Mouse (Mus musculus) liver, embryonic 15.5 days (tissue): ENCODE measurements around the gene Zfp113. TPM values are rescaled to one million over a fixed set of nuclear protein-coding genes. Genes with fewer than 3 reads are reported as not detected.

ENCODE experiments used
- ATAC-seq: fragments of 200-750 bp; cut with Nextera tagmentation; 2 replicates; pipeline ENCODE4 v1.8.0; 2017; ENCODE audit warnings: moderate number of reproducible peaks, mild to moderate bottlenecking, moderate library complexity; ENCODE audit not compliant: insufficient read depth
- H3K27ac ChIP-seq: fragments of 300-500 bp; sonication (generic); replicated peaks from 2 replicates; pipeline ENCODE4 v1.5.1; 2015; ENCODE audit warnings: mild to moderate bottlenecking, inconsistent platforms
- H3K27me3 ChIP-seq: fragments of 300-500 bp; sonication (generic); 2 replicates; pipeline ENCODE4 v1.6.1; 2015; ENCODE audit warnings: mild to moderate bottlenecking, inconsistent platforms
- H3K36me3 ChIP-seq: fragments of 300-500 bp; sonication (generic); replicated peaks from 2 replicates; pipeline ENCODE4 v1.6.1; 2015; ENCODE audit warnings: moderate library complexity, mild to moderate bottlenecking, inconsistent platforms
- H3K4me1 ChIP-seq: fragments of 300-500 bp; sonication (generic); replicated peaks from 2 replicates; pipeline ENCODE4 v1.6.1; 2015; ENCODE audit warnings: inconsistent platforms
- H3K4me2 ChIP-seq: fragments of 300-500 bp; sonication (generic); 2 replicates; pipeline ENCODE4 v1.6.1; 2015; ENCODE audit warnings: moderate library complexity, mild to moderate bottlenecking, inconsistent platforms
- H3K4me3 ChIP-seq: fragments of 300-500 bp; sonication (generic); replicated peaks from 2 replicates; pipeline ENCODE4 v1.5.1; 2015; ENCODE audit warnings: mild to moderate bottlenecking, inconsistent platforms
- H3K9ac ChIP-seq: fragments of 300-500 bp; sonication (generic); 2 replicates; pipeline ENCODE4 v1.6.1; 2015; ENCODE audit warnings: moderate library complexity, mild to moderate bottlenecking, inconsistent platforms
- H3K9me3 ChIP-seq: fragments of 300-500 bp; sonication (generic); replicated peaks from 2 replicates; pipeline ENCODE4 v1.6.1; 2016; ENCODE audit warnings: inconsistent platforms
- WGBS: fragments of 180-500 bp; shearing (Covaris S2); methylation state at CpG from one replicate; pipeline ENCODE4 v1.1.7; 2015; ENCODE audit warnings: mixed read lengths; ENCODE audit not compliant: insufficient replicate concordance; 5-methylcytosine and 5-hydroxymethylcytosine counted together
- microRNA counts: library from miRNA; unstranded; fragments of <30 nt; microRNA quantifications from one replicate; lab custom pipeline; 2016
- microRNA-seq: library from miRNA; unstranded; fragments of <30 nt; microRNA quantifications from one replicate; pipeline ENCODE4, GENCODE M21; 2016
- polyA plus RNA-seq: library from polyadenylated mRNA; unstranded; fragments of >200 nt; fragmentation: Nextera tagmentation; extraction: Ambion mirVana; gene quantifications from 2 replicates; pipeline ENCODE4 v1.2.1, GENCODE M21; 2015

Gene Zfp113
- polyA plus RNA-seq, 1 experiment from 2014 or later = 5.1 TPM

- no peaks in the 10 kb centered on the region for H3K9me3 ChIP-seq
These were observed 64.8 kb downstream of the Zfp113 start for GRCm38 (mm10) chr5:138090737-138091136.

GRCm38 (mm10) chr5:138090271-138090670 is 65.3 kb downstream of the Zfp113 start:
- ATAC-seq = no peak

More at GRCm38 (mm10) chr5:138090737-138091136, 64.8 kb downstream of the Zfp113 start:
- H3K9ac ChIP-seq = no peak overlapping the region
- no peak for ATAC-seq
- no peak overlapping the region for H3K4me2 ChIP-seq
- 92% methylated on average over 5 of the region's 5 CpGs for WGBS
- no peak overlapping the region for H3K27ac ChIP-seq
- no peaks in the 10 kb centered on the region for H3K27me3 ChIP-seq
- peaks cover 45% of the 10 kb centered on the region for H3K4me1 ChIP-seq
- H3K4me3 ChIP-seq = no peak overlapping the region
- peaks cover 44% of the 10 kb centered on the region for H3K36me3 ChIP-seq

More at GRCm38 (mm10) chr5:138090271-138090670, 65.3 kb downstream of the Zfp113 start:
- Histone ChIP-seq H3K27ac (no peak overlapping the region; the same call in 1 of the 2 replicates), H3K4me3 (no peak overlapping the region), H3K9me3 (no peaks in the 10 kb centered on the region), H3K9ac (no peak overlapping the region), H3K27me3 (no peaks in the 10 kb centered on the region), H3K4me2 (no peak overlapping the region), H3K36me3 (peaks cover 42% of the 10 kb centered on the region), H3K4me1 (peaks cover 48% of the 10 kb centered on the region)
- WGBS = 52% methylated on average over 3 of the region's 3 CpGs

MicroRNA genes within 50 kb of the gene (microRNA counts, 519-probe panel; counts per million panel counts)
- microRNA mmu-miR-106b (lab: Ali Mortazavi, UCI) (4,377 counts per million, percentile 87 among the panel's probes with 10 or more counts), microRNA mmu-miR-25 (lab: Ali Mortazavi, UCI) (5,255 counts per million, percentile 97 among the panel's probes with 10 or more counts), microRNA mmu-miR-93 (lab: Ali Mortazavi, UCI) (4,427 counts per million, percentile 88 among the panel's probes with 10 or more counts)

Small RNAs within 50 kb of the gene (microRNA-seq; reads per million reads assigned to microRNA genes)
- 10,611 reads per million, percentile 93 among the genes with 10 or more reads in this experiment for gene Mir106b
- 1,084 reads per million, percentile 77 among the genes with 10 or more reads in this experiment for gene Mir25
- 21,340 reads per million, percentile 97 among the genes with 10 or more reads in this experiment for gene Mir93

Other genes starting within 250 kb of the Zfp113 start
- 5.0 and 5.2 TPM in 2 replicates for gene Cyp3a13, start 234.1 kb downstream of the Zfp113 start, polyA plus RNA-seq
- gene Gjc3, start 192.6 kb downstream of the Zfp113 start, polyA plus RNA-seq = not detected in 2 replicates
- 14.4 and 31.0 TPM in 2 replicates for gene Azgp1, start 174.2 kb downstream of the Zfp113 start, polyA plus RNA-seq
- not detected in 2 replicates for gene Smok3a, start 134.5 kb downstream of the Zfp113 start, polyA plus RNA-seq
- not detected in 2 replicates for gene Smok3b, start 134.3 kb downstream of the Zfp113 start, polyA plus RNA-seq
- gene Smok3c, start 102.5 kb downstream of the Zfp113 start, polyA plus RNA-seq = not detected in 2 replicates
- gene Zkscan1, start 70.7 kb downstream of the Zfp113 start, polyA plus RNA-seq = 3.7 and 3.8 TPM in 2 replicates
- gene Zscan21, start 38.8 kb downstream of the Zfp113 start, polyA plus RNA-seq = 14.6 and 16.8 TPM in 2 replicates
- gene Cops6, start 5.3 kb upstream of the Zfp113 start, polyA plus RNA-seq = 159 and 170 TPM in 2 replicates
- 5.3 and 6.0 TPM in 2 replicates for gene Ap4m1, start 16.3 kb upstream of the Zfp113 start, polyA plus RNA-seq
- 174 and 176 TPM in 2 replicates for gene Mcm7, start 16.7 kb upstream of the Zfp113 start, polyA plus RNA-seq
- gene Taf6, start 31.7 kb upstream of the Zfp113 start, polyA plus RNA-seq = 36.8 and 37.9 TPM in 2 replicates
- 12.7 and 13.4 TPM in 2 replicates for gene Cnpy4, start 31.7 kb upstream of the Zfp113 start, polyA plus RNA-seq
- gene Mblac1, start 38.6 kb upstream of the Zfp113 start, polyA plus RNA-seq = 2.9 and 3.0 TPM in 2 replicates
- gene Nxpe5, start 70.2 kb upstream of the Zfp113 start, polyA plus RNA-seq = 0.08 TPM in 2 replicates
- gene Lamtor4, start 99.7 kb upstream of the Zfp113 start, polyA plus RNA-seq = 35.3 and 36.0 TPM in 2 replicates
- 2.5 and 3.6 TPM in 2 replicates for gene BC037034, start 108.3 kb upstream of the Zfp113 start, polyA plus RNA-seq
- 0.07 and 0.26 TPM in 2 replicates for gene Gal3st4, start 117.1 kb upstream of the Zfp113 start, polyA plus RNA-seq
- gene Gm43720, start 124.2 kb upstream of the Zfp113 start, polyA plus RNA-seq = not detected in 2 replicates
- 0.45 and 0.62 TPM in 2 replicates for gene Gpc2, start 124.3 kb upstream of the Zfp113 start, polyA plus RNA-seq
- gene Stag3, start 124.5 kb upstream of the Zfp113 start, polyA plus RNA-seq = 1.3 and 1.8 TPM in 2 replicates
- gene Pvrig, start 186.2 kb upstream of the Zfp113 start, polyA plus RNA-seq = 0.53 and 0.78 TPM in 2 replicates